Mouse (Mus musculus) liver, embryonic 15.5 days (tissue): Measurements from ENCODE around the gene Cd3eap. TPM values are rescaled to one million over a fixed set of nuclear protein-coding genes. Genes with fewer than 3 reads are reported as not detected.

Source experiments
- ATAC-seq: fragments of 200-750 bp; cut with Nextera tagmentation; 2 replicates; pipeline ENCODE4 v1.8.0; 2017; ENCODE audit warnings: moderate number of reproducible peaks, mild to moderate bottlenecking, moderate library complexity; ENCODE audit not compliant: insufficient read depth
- H3K27ac ChIP-seq: fragments of 300-500 bp; sonication (generic); replicated peaks from 2 replicates; pipeline ENCODE4 v1.5.1; 2015; ENCODE audit warnings: mild to moderate bottlenecking, inconsistent platforms
- H3K27me3 ChIP-seq: fragments of 300-500 bp; sonication (generic); 2 replicates; pipeline ENCODE4 v1.6.1; 2015; ENCODE audit warnings: mild to moderate bottlenecking, inconsistent platforms
- H3K36me3 ChIP-seq: fragments of 300-500 bp; sonication (generic); replicated peaks from 2 replicates; pipeline ENCODE4 v1.6.1; 2015; ENCODE audit warnings: moderate library complexity, mild to moderate bottlenecking, inconsistent platforms
- H3K4me1 ChIP-seq: fragments of 300-500 bp; sonication (generic); replicated peaks from 2 replicates; pipeline ENCODE4 v1.6.1; 2015; ENCODE audit warnings: inconsistent platforms
- H3K4me2 ChIP-seq: fragments of 300-500 bp; sonication (generic); 2 replicates; pipeline ENCODE4 v1.6.1; 2015; ENCODE audit warnings: moderate library complexity, mild to moderate bottlenecking, inconsistent platforms
- H3K4me3 ChIP-seq: fragments of 300-500 bp; sonication (generic); replicated peaks from 2 replicates; pipeline ENCODE4 v1.5.1; 2015; ENCODE audit warnings: mild to moderate bottlenecking, inconsistent platforms
- H3K9ac ChIP-seq: fragments of 300-500 bp; sonication (generic); 2 replicates; pipeline ENCODE4 v1.6.1; 2015; ENCODE audit warnings: moderate library complexity, mild to moderate bottlenecking, inconsistent platforms
- H3K9me3 ChIP-seq: fragments of 300-500 bp; sonication (generic); replicated peaks from 2 replicates; pipeline ENCODE4 v1.6.1; 2016; ENCODE audit warnings: inconsistent platforms
- WGBS: fragments of 180-500 bp; shearing (Covaris S2); methylation state at CpG from one replicate; pipeline ENCODE4 v1.1.7; 2015; ENCODE audit warnings: mixed read lengths; ENCODE audit not compliant: insufficient replicate concordance; 5-methylcytosine and 5-hydroxymethylcytosine counted together
- polyA plus RNA-seq: library from polyadenylated mRNA; unstranded; fragments of >200 nt; fragmentation: Nextera tagmentation; extraction: Ambion mirVana; gene quantifications from 2 replicates; pipeline ENCODE4 v1.2.1, GENCODE M21; 2015

Gene Cd3eap
- 7.9 and 8.1 TPM in 2 replicates for polyA plus RNA-seq

GRCm38 (mm10) chr7:19359299-19359891 lies at the start of gene Cd3eap, which contains the start of gene Ppp1r13l:
TSS of gene Cd3eap (minus strand) at chr7:19359483.
TSS of gene Ppp1r13l (plus strand) at chr7:19359749.
- WGBS = under 1% methylated on average over 31 of the region's 31 CpGs
- peaks cover 66% of the 10 kb centered on the region for H3K4me1 ChIP-seq

GRCm38 (mm10) chr7:19405417-19405816 lies 46.1 kb upstream of the Cd3eap start:
- H3K36me3 ChIP-seq = no peaks in the 10 kb centered on the region
- 2% methylated on average over 19 of the region's 19 CpGs for WGBS
- peaks cover 72% of the 10 kb centered on the region for H3K27me3 ChIP-seq

More at GRCm38 (mm10) chr7:19359299-19359891, at the start of gene Cd3eap, which contains the start of gene Ppp1r13l:
- H3K9me3 ChIP-seq = no peaks in the 10 kb centered on the region
- peak within 1 kb of the TSS; percentile 99 for H3K4me2 ChIP-seq
- H3K36me3 ChIP-seq = peaks cover 28% of the 10 kb centered on the region
- H3K9ac ChIP-seq = peak within 1 kb of the TSS; percentile 61
- peak within 1 kb of the TSS; percentile 75 for H3K27ac ChIP-seq
- H3K27me3 ChIP-seq = 0 out of 2 replicates have a peak, but pooled peaks cover 9% of the 10 kb centered on the region
- peak; percentile 62 for ATAC-seq
- H3K4me3 ChIP-seq = peak within 1 kb of the TSS; percentile 71

GRCm38 (mm10) chr7:19404476-19404875 lies 45.2 kb upstream of the Cd3eap start, which contains the start of gene Ckm:
TSS of gene Ckm (plus strand) at chr7:19404776.
- Histone ChIP-seq H3K36me3 (no peaks in the 10 kb centered on the region), H3K27me3 (peaks cover 72% of the 10 kb centered on the region), H3K27ac (no peak within 1 kb of the TSS), H3K4me3 (peak within 1 kb of the TSS; percentile 55), H3K4me1 (peaks cover 23% of the 10 kb centered on the region), H3K4me2 (peak within 1 kb of the TSS; percentile 81), H3K9me3 (no peaks in the 10 kb centered on the region; the same call in 1 of the 2 replicates), H3K9ac (peak within 1 kb of the TSS; percentile 15; the same call in 1 of the 2 replicates)
- WGBS = 40% methylated on average over 7 of the region's 7 CpGs
- no peak for ATAC-seq

More at GRCm38 (mm10) chr7:19405417-19405816, 46.1 kb upstream of the Cd3eap start:
- peaks cover 18% of the 10 kb centered on the region for H3K4me1 ChIP-seq
- no peak overlapping the region for H3K9ac ChIP-seq
- no peaks in the 10 kb centered on the region; the same call in 1 of the 2 replicates for H3K9me3 ChIP-seq
- no peak overlapping the region for H3K4me3 ChIP-seq
- ATAC-seq = peak; percentile 30; the same call in 1 of the 2 replicates
- H3K4me2 ChIP-seq = peak overlapping the region; percentile 49
- H3K27ac ChIP-seq = no peak overlapping the region

- peak within 1 kb of the TSS; percentile 81 for H3K4me2 ChIP-seq
- peaks cover 27% of the 10 kb centered on the region for H3K4me1 ChIP-seq
- peak within 1 kb of the TSS; percentile 15; the same call in 1 of the 2 replicates for H3K9ac ChIP-seq
- H3K4me3 ChIP-seq = peak within 1 kb of the TSS; percentile 55
- under 1% methylated on average over 62 of the region's 62 CpGs for WGBS
- no peak within 1 kb of the TSS for H3K27ac ChIP-seq
- H3K9me3 ChIP-seq = no peaks in the 10 kb centered on the region; the same call in 1 of the 2 replicates
- no peaks in the 10 kb centered on the region for H3K36me3 ChIP-seq
- H3K27me3 ChIP-seq = peaks cover 79% of the 10 kb centered on the region
- ATAC-seq = peak; percentile 65
These were observed 44.5 kb upstream of the Cd3eap start, which contains the start of gene Klc3 for GRCm38 (mm10) chr7:19403731-19404296. TSS of gene Klc3 (minus strand) at chr7:19404104.

- no peak overlapping the region for H3K4me3 ChIP-seq
- 59% methylated on average over 9 of the region's 9 CpGs for WGBS
- no peak overlapping the region for H3K27ac ChIP-seq
- H3K36me3 ChIP-seq = no peaks in the 10 kb centered on the region
- H3K9me3 ChIP-seq = no peaks in the 10 kb centered on the region; the same call in 1 of the 2 replicates
- no peak for ATAC-seq
- no peak overlapping the region for H3K9ac ChIP-seq
- H3K4me1 ChIP-seq = peaks cover 27% of the 10 kb centered on the region
- no peak overlapping the region for H3K4me2 ChIP-seq
- H3K27me3 ChIP-seq = peaks cover 76% of the 10 kb centered on the region
These were observed 43.3 kb upstream of the Cd3eap start for GRCm38 (mm10) chr7:19402535-19403112.

- Histone ChIP-seq H3K27ac (no peak overlapping the region), H3K9me3 (no peaks in the 10 kb centered on the region; the same call in 1 of the 2 replicates), H3K4me1 (peaks cover 27% of the 10 kb centered on the region), H3K4me2 (no peak overlapping the region), H3K27me3 (peaks cover 71% of the 10 kb centered on the region), H3K9ac (no peak overlapping the region), H3K4me3 (no peak overlapping the region), H3K36me3 (no peaks in the 10 kb centered on the region)
- 58% methylated on average over 4 of the region's 4 CpGs for WGBS
- ATAC-seq = no peak
These were observed 41.7 kb upstream of the Cd3eap start for GRCm38 (mm10) chr7:19400946-19401345.

GRCm38 (mm10) chr7:19399496-19400280 lies 40.4 kb upstream of the Cd3eap start:
- 4% methylated on average over 27 of the region's 27 CpGs for WGBS
- Histone ChIP-seq H3K4me2 (peak overlapping the region; percentile 55), H3K9ac (no peak overlapping the region), H3K36me3 (peaks cover 7% of the 10 kb centered on the region), H3K27me3 (peaks cover 58% of the 10 kb centered on the region), H3K4me1 (peaks cover 21% of the 10 kb centered on the region), H3K27ac (no peak overlapping the region), H3K9me3 (no peaks in the 10 kb centered on the region; the same call in 1 of the 2 replicates), H3K4me3 (peak overlapping the region; percentile 25; the same call in 1 of the 2 replicates)
- no peak for ATAC-seq

- Histone ChIP-seq H3K4me3 (no peak overlapping the region), H3K4me2 (no peak overlapping the region), H3K27me3 (peaks cover 8% of the 10 kb centered on the region), H3K36me3 (peaks cover 58% of the 10 kb centered on the region), H3K9ac (no peak overlapping the region), H3K27ac (no peak overlapping the region), H3K9me3 (no peaks in the 10 kb centered on the region), H3K4me1 (peaks cover 4% of the 10 kb centered on the region; the same call in 1 of the 2 replicates)
- no peak for ATAC-seq
- 85% methylated on average over 8 of the region's 8 CpGs for WGBS
These were observed 35.2 kb upstream of the Cd3eap start for GRCm38 (mm10) chr7:19394484-19394883.

- no peak overlapping the region for H3K4me3 ChIP-seq
These were observed 29.6 kb upstream of the Cd3eap start for GRCm38 (mm10) chr7:19388699-19389413.

GRCm38 (mm10) chr7:19383708-19384107 lies 24.4 kb upstream of the Cd3eap start:
- H3K4me2 ChIP-seq = no peak overlapping the region
- H3K4me3 ChIP-seq = no peak overlapping the region
- WGBS = 80% methylated on average over 9 of the region's 9 CpGs
- ATAC-seq = no peak
- no peaks in the 10 kb centered on the region for H3K9me3 ChIP-seq
- peaks cover 30% of the 10 kb centered on the region for H3K4me1 ChIP-seq
- no peaks in the 10 kb centered on the region for H3K27me3 ChIP-seq
- peaks cover 42% of the 10 kb centered on the region for H3K36me3 ChIP-seq
- no peak overlapping the region for H3K27ac ChIP-seq
- H3K9ac ChIP-seq = no peak overlapping the region

More at GRCm38 (mm10) chr7:19388699-19389413, 29.6 kb upstream of the Cd3eap start:
- H3K4me2 ChIP-seq = no peak overlapping the region
- 0 out of 2 replicates have a peak, but pooled peaks cover 8% of the 10 kb centered on the region for H3K4me1 ChIP-seq
- no peak overlapping the region for H3K9ac ChIP-seq
- ATAC-seq = no peak
- H3K27me3 ChIP-seq = no peaks in the 10 kb centered on the region
- H3K9me3 ChIP-seq = no peaks in the 10 kb centered on the region
- H3K27ac ChIP-seq = no peak overlapping the region
- H3K36me3 ChIP-seq = peaks cover 92% of the 10 kb centered on the region
- WGBS = 75% methylated on average over 10 of the region's 10 CpGs
